Mouse (Mus musculus): Measurements from ENCODE around the gene Nt5c2.

GRCm38 (mm10) chr19:47015965-47016364 lies 1.0 kb upstream of the Nt5c2 start:
- no peak for TF ChIP-seq EP300 (IDR thresholded peaks at IDR 0.05; ENCODE audit: insufficient read depth, low read depth, low read length)
- no peak for TF ChIP-seq POLR2A (IDR thresholded peaks at IDR 0.05; ENCODE audit: insufficient read depth, low read length)
- TF ChIP-seq CTCF (IDR thresholded peaks at IDR 0.05; ENCODE audit: low read depth, low read length): no peak

Data from ES-Bruce4 (cell line).